Mouse (Mus musculus): ENCODE data around the gene Syt17. TPM values are rescaled to one million over a fixed set of nuclear protein-coding genes. Genes with fewer than 3 reads are reported as not detected.

Gene Syt17
- polyA plus RNA-seq, 1 experiment from 2014 or later, result 2.4 TPM

GRCm38 (mm10) chr7:118486917-118487316 is 38.9 kb upstream of the Syt17 start:
- Histone ChIP-seq H3K4me1 (replicated peaks; ENCODE audit: control insufficient read depth, insufficient read depth, low read length) (0 out of 2 replicates have a peak, but pooled peaks cover 2% of the 10 kb centered on the region), H3K27me3 (ENCODE audit: control insufficient read depth, insufficient read depth, low read length) (peaks cover 30% of the 10 kb centered on the region), H3K9me3 (ENCODE audit: control insufficient read depth, low read length) (no peaks in the 10 kb centered on the region), H3K4me2 (ENCODE audit: low read depth, low read length, severe bottlenecking) (no peak overlapping the region), H3K36me3 (ENCODE audit: control insufficient read depth, insufficient read depth, low read length) (no peaks in the 10 kb centered on the region), H3K4me3 (ENCODE audit: low read depth, low read length) (no peak overlapping the region), H3K9ac (ENCODE audit: low read length) (no peak overlapping the region), H3K27ac (ENCODE audit: low read depth, low read length) (no peak overlapping the region)
- ATAC-seq (replicated peaks; ENCODE audit: low FRiP score) (no peak), DNase-seq (ENCODE audit: low spot score) (no peak)
- WGBS, result 65% methylated on average over 5 of the region's 5 CpGs

- Histone ChIP-seq H3K9me3 (ENCODE audit: control insufficient read depth, low read length) (no peaks in the 10 kb centered on the region), H3K27me3 (ENCODE audit: control insufficient read depth, insufficient read depth, low read length) (peaks cover 3% of the 10 kb centered on the region; the same call in 1 of the 2 replicates), H3K4me3 (ENCODE audit: low read depth, low read length) (no peak overlapping the region), H3K27ac (ENCODE audit: low read depth, low read length) (no peak overlapping the region), H3K4me2 (ENCODE audit: low read depth, low read length, severe bottlenecking) (no peak overlapping the region), H3K9ac (ENCODE audit: low read length) (no peak overlapping the region), H3K36me3 (ENCODE audit: control insufficient read depth, insufficient read depth, low read length) (no peaks in the 10 kb centered on the region), H3K4me1 (replicated peaks; ENCODE audit: control insufficient read depth, insufficient read depth, low read length) (no peaks in the 10 kb centered on the region)
- no peak for DNase-seq (ENCODE audit: low spot score)
- WGBS, result 87% methylated on average over 1 of the region's 1 CpGs
- no peak for ATAC-seq (replicated peaks; ENCODE audit: low FRiP score)
These were observed 36.0 kb upstream of the Syt17 start for GRCm38 (mm10) chr7:118483996-118484395.

- Histone ChIP-seq H3K9ac (ENCODE audit: low read length) (no peak overlapping the region), H3K27me3 (ENCODE audit: control insufficient read depth, insufficient read depth, low read length) (no peaks in the 10 kb centered on the region), H3K4me1 (replicated peaks; ENCODE audit: control insufficient read depth, insufficient read depth, low read length) (no peaks in the 10 kb centered on the region), H3K4me2 (ENCODE audit: low read depth, low read length, severe bottlenecking) (no peak overlapping the region), H3K9me3 (ENCODE audit: control insufficient read depth, low read length) (no peaks in the 10 kb centered on the region), H3K4me3 (ENCODE audit: low read depth, low read length) (no peak overlapping the region), H3K36me3 (ENCODE audit: control insufficient read depth, insufficient read depth, low read length) (no peaks in the 10 kb centered on the region), H3K27ac (ENCODE audit: low read depth, low read length) (no peak overlapping the region)
- no peak for ATAC-seq (replicated peaks; ENCODE audit: low FRiP score)
- no peak for DNase-seq (ENCODE audit: low spot score)
- WGBS, result 84% methylated on average over 2 of the region's 2 CpGs
These were observed 34.0 kb upstream of the Syt17 start for GRCm38 (mm10) chr7:118482001-118482400.

GRCm38 (mm10) chr7:118481047-118481810 is 33.2 kb upstream of the Syt17 start:
- no peak overlapping the region for H3K4me3 ChIP-seq (ENCODE audit: low read depth, low read length)
- H3K4me2 ChIP-seq (ENCODE audit: low read depth, low read length, severe bottlenecking), result no peak overlapping the region
- no peaks in the 10 kb centered on the region for H3K9me3 ChIP-seq (ENCODE audit: control insufficient read depth, low read length)
- no peaks in the 10 kb centered on the region for H3K4me1 ChIP-seq (replicated peaks; ENCODE audit: control insufficient read depth, insufficient read depth, low read length)
- no peak overlapping the region for H3K9ac ChIP-seq (ENCODE audit: low read length)
- 91% methylated on average over 10 of the region's 10 CpGs for WGBS
- ATAC-seq (replicated peaks; ENCODE audit: low FRiP score) (no peak), DNase-seq (ENCODE audit: low spot score) (no peak)
- H3K36me3 ChIP-seq (ENCODE audit: control insufficient read depth, insufficient read depth, low read length), result no peaks in the 10 kb centered on the region
- H3K27ac ChIP-seq (ENCODE audit: low read depth, low read length), result no peak overlapping the region
- no peaks in the 10 kb centered on the region for H3K27me3 ChIP-seq (ENCODE audit: control insufficient read depth, insufficient read depth, low read length)

- no peak for ATAC-seq (replicated peaks; ENCODE audit: low FRiP score)
- Histone ChIP-seq H3K4me1 (replicated peaks; ENCODE audit: control insufficient read depth, insufficient read depth, low read length) (no peaks in the 10 kb centered on the region), H3K9me3 (ENCODE audit: control insufficient read depth, low read length) (no peaks in the 10 kb centered on the region), H3K4me2 (ENCODE audit: low read depth, low read length, severe bottlenecking) (no peak overlapping the region), H3K9ac (ENCODE audit: low read length) (no peak overlapping the region), H3K27ac (ENCODE audit: low read depth, low read length) (no peak overlapping the region), H3K4me3 (ENCODE audit: low read depth, low read length) (no peak overlapping the region), H3K27me3 (ENCODE audit: control insufficient read depth, insufficient read depth, low read length) (no peaks in the 10 kb centered on the region), H3K36me3 (ENCODE audit: control insufficient read depth, insufficient read depth, low read length) (no peaks in the 10 kb centered on the region)
- WGBS, result 91% methylated on average over 9 of the region's 9 CpGs
- DNase-seq (ENCODE audit: low spot score), result no peak
These were observed 32.2 kb upstream of the Syt17 start for GRCm38 (mm10) chr7:118480160-118480709.

GRCm38 (mm10) chr7:118478835-118479312 is 30.9 kb upstream of the Syt17 start:
- Histone ChIP-seq H3K9ac (ENCODE audit: low read length) (no peak overlapping the region), H3K27ac (ENCODE audit: low read depth, low read length) (no peak overlapping the region)
- WGBS, result 59% methylated on average over 3 of the region's 3 CpGs

GRCm38 (mm10) chr7:118476428-118476827 is 28.4 kb upstream of the Syt17 start:
- H3K4me2 ChIP-seq (ENCODE audit: low read depth, low read length, severe bottlenecking), result no peak overlapping the region
- ATAC-seq (replicated peaks; ENCODE audit: low FRiP score), result no peak
- H3K36me3 ChIP-seq (ENCODE audit: control insufficient read depth, insufficient read depth, low read length), result no peaks in the 10 kb centered on the region
- no peak overlapping the region for H3K27ac ChIP-seq (ENCODE audit: low read depth, low read length)
- no peak for DNase-seq (ENCODE audit: low spot score)
- WGBS, result 56% methylated on average over 5 of the region's 5 CpGs
- H3K27me3 ChIP-seq (ENCODE audit: control insufficient read depth, insufficient read depth, low read length), result no peaks in the 10 kb centered on the region
- no peaks in the 10 kb centered on the region for H3K4me1 ChIP-seq (replicated peaks; ENCODE audit: control insufficient read depth, insufficient read depth, low read length)
- no peaks in the 10 kb centered on the region for H3K9me3 ChIP-seq (ENCODE audit: control insufficient read depth, low read length)
- H3K4me3 ChIP-seq (ENCODE audit: low read depth, low read length), result no peak overlapping the region
- no peak overlapping the region for H3K9ac ChIP-seq (ENCODE audit: low read length)

More at GRCm38 (mm10) chr7:118478835-118479312, 30.9 kb upstream of the Syt17 start:
- no peak overlapping the region for H3K4me3 ChIP-seq (ENCODE audit: low read depth, low read length)
- ATAC-seq (replicated peaks; ENCODE audit: low FRiP score) (no peak), DNase-seq (ENCODE audit: low spot score) (no peak)
- H3K4me1 ChIP-seq (replicated peaks; ENCODE audit: control insufficient read depth, insufficient read depth, low read length), result no peaks in the 10 kb centered on the region
- H3K36me3 ChIP-seq (ENCODE audit: control insufficient read depth, insufficient read depth, low read length), result no peaks in the 10 kb centered on the region
- H3K27me3 ChIP-seq (ENCODE audit: control insufficient read depth, insufficient read depth, low read length), result no peaks in the 10 kb centered on the region
- H3K9me3 ChIP-seq (ENCODE audit: control insufficient read depth, low read length), result no peaks in the 10 kb centered on the region
- H3K4me2 ChIP-seq (ENCODE audit: low read depth, low read length, severe bottlenecking), result no peak overlapping the region

- DNase-seq (ENCODE audit: low spot score) (no peak), ATAC-seq (replicated peaks; ENCODE audit: low FRiP score) (no peak)
- WGBS, result 88% methylated on average over 7 of the region's 7 CpGs
- no peak overlapping the region for H3K4me2 ChIP-seq (ENCODE audit: low read depth, low read length, severe bottlenecking)
- H3K27me3 ChIP-seq (ENCODE audit: control insufficient read depth, insufficient read depth, low read length), result no peaks in the 10 kb centered on the region
- H3K27ac ChIP-seq (ENCODE audit: low read depth, low read length), result no peak overlapping the region
- no peaks in the 10 kb centered on the region for H3K9me3 ChIP-seq (ENCODE audit: control insufficient read depth, low read length)
- no peak overlapping the region for H3K4me3 ChIP-seq (ENCODE audit: low read depth, low read length)
- no peaks in the 10 kb centered on the region for H3K4me1 ChIP-seq (replicated peaks; ENCODE audit: control insufficient read depth, insufficient read depth, low read length)
- no peaks in the 10 kb centered on the region for H3K36me3 ChIP-seq (ENCODE audit: control insufficient read depth, insufficient read depth, low read length)
- H3K9ac ChIP-seq (ENCODE audit: low read length), result no peak overlapping the region
These were observed 27.1 kb upstream of the Syt17 start for GRCm38 (mm10) chr7:118475008-118475705.

Measured in forebrain, embryonic 11.5 days (tissue).